Mouse (Mus musculus): ENCODE measurements around the gene Sgms2.

DNA sequence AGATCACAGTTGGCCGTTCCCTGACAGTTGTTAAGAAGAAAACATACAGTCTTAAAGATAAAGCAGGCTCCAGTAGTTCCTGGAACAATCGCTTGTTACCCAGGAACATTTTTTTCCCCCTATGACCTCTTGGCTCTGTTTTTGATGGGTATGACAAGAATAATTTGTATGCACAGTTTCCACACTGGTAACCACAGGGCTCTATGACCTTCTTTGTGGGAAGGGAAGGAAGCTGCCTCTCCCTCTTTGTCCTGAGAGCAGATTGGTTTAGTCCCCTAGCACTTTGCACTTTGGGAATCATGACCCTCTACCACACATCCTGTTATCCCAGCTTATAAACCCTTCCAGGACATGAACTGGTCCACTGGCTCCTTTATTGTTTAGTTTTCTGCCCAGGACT lies 16.8 kb upstream of the Sgms2 start:
- TF ChIP-seq POLR2A (IDR thresholded peaks at IDR 0.05; ENCODE audit: control insufficient read depth in 1 of 2, insufficient read depth in 1 of 2, low read depth in 1 of 2, low read length in 2 of 2, poor library complexity in 1 of 2) (no peak), POLR2AphosphoS2 (IDR thresholded peaks at IDR 0.05; ENCODE audit: low read length) (no peak), CTCF (IDR thresholded peaks at IDR 0.05 in 2 of 3, conservative IDR thresholded peaks at IDR 0.05 in 1 of 3; ENCODE audit: control insufficient read depth in 1 of 3, insufficient read depth in 1 of 3, low read depth in 2 of 3, low read length in 3 of 3, poor library complexity in 1 of 3, severe bottlenecking in 1 of 3) (no peak), ZC3H11A (IDR thresholded peaks at IDR 0.05; ENCODE audit: low read depth, low read length) (no peak), POLR2AphosphoS5 (IDR thresholded peaks at IDR 0.05; ENCODE audit: borderline replicate concordance, low read depth, low read length) (no peak), TCF12 (IDR thresholded peaks at IDR 0.05; ENCODE audit: low read depth, low read length) (no peak), GATA1 (IDR thresholded peaks at IDR 0.05; ENCODE audit: low read depth, low read length) (no peak)
